Mouse (Mus musculus) cerebellum, adult 2 months (tissue): Measurements from ENCODE around the gene Mprip.

Experiments used
- CTCF ChIP-seq: fragments of 200-500 bp; IDR thresholded peaks from 2 replicates; pipeline ENCODE4 v1.5.1; 2011; ENCODE audit warnings: low read depth, mild to moderate bottlenecking, control low read depth, low read length, moderate library complexity, borderline replicate concordance; ENCODE audit not compliant: insufficient read depth
- POLR2A ChIP-seq: fragments of 200-500 bp; IDR thresholded peaks from 2 replicates; pipeline ENCODE4 v1.6.1; 2011; ENCODE audit warnings: low read length, control low read depth, borderline replicate concordance; ENCODE audit not compliant: insufficient read depth

DNA sequence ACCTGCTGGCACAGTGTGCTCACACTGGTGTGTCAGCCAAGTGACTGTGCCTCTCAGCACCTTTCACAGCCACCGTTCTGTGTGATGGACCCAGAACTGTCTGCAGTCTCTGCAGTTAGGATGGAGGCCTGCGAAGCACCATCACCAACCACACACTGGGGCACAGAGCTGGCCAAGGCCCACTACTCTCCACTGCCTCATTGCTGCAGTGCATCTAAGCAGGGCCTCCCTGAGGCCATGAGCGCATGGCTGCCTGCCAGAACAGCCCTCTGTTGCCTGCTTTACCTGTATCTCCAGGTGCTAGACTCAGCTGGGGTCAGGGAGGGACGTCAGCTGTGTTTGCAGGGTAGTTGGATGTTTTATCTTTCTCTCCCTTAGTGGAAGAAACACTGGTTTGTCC lies 83.3 kb downstream of the Mprip start:
- TF ChIP-seq POLR2A = no peak
- no peak for TF ChIP-seq CTCF
